Mouse (Mus musculus): ENCODE measurements around the gene Zfp13. TPM values are rescaled to one million over a fixed set of nuclear protein-coding genes. Genes with fewer than 3 reads are reported as not detected.

Zfp13 gene
- total RNA-seq (2012; rRNA removed) (0.30 TPM in 1 of 2 replicates, not detected in the other), total RNA-seq (2014; rRNA removed) (not detected in 2 replicates), polyA plus RNA-seq (2012; ENCODE audit: insufficient read length, low read depth) (not detected in 2 replicates)

DNA sequence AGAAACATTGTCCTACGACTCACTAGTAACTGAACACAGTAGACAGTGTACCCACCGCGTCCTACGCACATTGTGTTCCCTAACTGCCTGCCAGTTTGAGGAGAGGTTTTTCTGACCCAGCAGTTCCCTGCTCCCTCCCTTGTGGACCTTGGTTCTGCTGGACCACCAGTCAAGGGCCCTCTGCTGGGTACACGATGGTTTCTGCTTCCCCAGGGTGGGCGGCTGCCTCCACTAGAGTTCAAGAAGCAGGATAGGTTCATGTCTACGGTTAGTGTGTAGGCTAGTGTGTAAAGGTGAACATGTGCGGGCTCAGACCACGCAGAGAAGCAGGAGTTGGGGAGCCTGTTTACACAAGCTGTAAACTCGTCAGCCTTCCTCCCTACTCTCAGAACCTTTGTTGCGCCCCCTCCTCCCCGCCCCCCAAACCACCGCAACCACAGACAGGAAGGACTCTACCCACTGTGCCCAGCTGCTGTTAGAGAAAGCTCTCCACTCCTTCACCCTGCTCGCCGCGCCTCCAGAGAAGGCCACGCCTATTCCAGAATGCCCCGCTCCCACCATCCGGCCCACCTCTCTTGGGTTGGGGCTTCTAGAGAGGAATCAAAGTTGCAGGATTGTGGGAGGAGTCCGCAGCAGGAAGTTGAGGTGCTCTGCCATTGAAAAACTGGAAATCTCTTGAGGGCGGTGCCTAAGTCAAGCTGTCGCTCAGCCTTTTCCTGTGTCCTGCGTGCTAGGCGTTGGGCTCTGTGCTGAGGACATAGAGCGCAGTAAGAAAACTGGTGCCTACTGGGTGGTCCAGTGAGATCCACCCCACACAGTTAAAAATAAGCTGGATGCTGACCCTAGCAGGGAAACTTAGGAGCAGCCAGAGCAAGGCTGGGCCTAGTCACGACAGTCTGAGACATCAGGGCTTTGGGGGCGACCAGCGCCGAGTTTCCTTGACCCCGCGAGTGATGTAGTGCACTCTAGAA lies at the start of gene Zfp13:
Gene Zfp13 (minus strand): TSS at position 906 of the 971 bp plus-strand sequence.
- dilution Hi-C loops (cut with MboI; ENCODE audit: extremely low pct_ligation_motif_present, extremely low pct_unique_long_range_greater_than_20kb, low sequenced_read_pairs), result no loop called here
- DNase-seq (ENCODE audit: extremely low read depth), result peak; percentile 92
- Histone ChIP-seq H3K27ac (ENCODE audit: insufficient read depth, low read depth) (peak within 1 kb of the TSS; percentile 43), H3K4me3 (replicated peaks in 1 of 3; ENCODE audit: low read depth in 2 of 3, low read length in 2 of 3, poor library complexity in 1 of 3) (peak within 1 kb of the TSS; percentile 49 to 58 (median 56)), H3K4me1 (ENCODE audit: control insufficient read depth in 1 of 2, insufficient read depth in 2 of 2) (peaks cover 13 to 14% of the 10 kb centered on the region in 2 experiments), H3K9ac (ENCODE audit: insufficient read depth, low read depth) (peak within 1 kb of the TSS; percentile 71), H3K79me2 (replicated peaks; ENCODE audit: control insufficient read depth, extremely low read depth, insufficient read depth, poor library complexity, severe bottlenecking) (no peaks in the 10 kb centered on the region), H3K36me3 (replicated peaks in 1 of 2; ENCODE audit: control insufficient read depth in 1 of 2, insufficient read depth in 1 of 2, low read length in 1 of 2) (no peaks in the 10 kb centered on the region), H3K9me3 (replicated peaks; ENCODE audit: low read length) (no peaks in the 10 kb centered on the region), H3K4me2 (ENCODE audit: insufficient read depth, low read depth, poor library complexity, severe bottlenecking) (peak within 1 kb of the TSS; percentile 72), H3K27me3 (replicated peaks) (peaks cover 54% of the 10 kb centered on the region)
- in situ Hi-C loops (cut with MboI; ENCODE audit: low pct_ligation_motif_present, low pct_unique_long_range_greater_than_20kb, low sequenced_read_pairs), result no loop called here
- TF ChIP-seq NELFE (IDR thresholded peaks at IDR 0.05; ENCODE audit: low read depth, low read length) (peak; percentile 90), IRF4 (IDR thresholded peaks at IDR 0.05; ENCODE audit: low read depth, low read length) (no peak), RAD21 (IDR thresholded peaks at IDR 0.05; ENCODE audit: low read depth, low read length) (no peak), UBTF (IDR thresholded peaks at IDR 0.05; ENCODE audit: low read depth, low read length) (no peak), RCOR1 (conservative IDR thresholded peaks at IDR 0.05; ENCODE audit: low read depth, low read length) (no peak), MAX (IDR thresholded peaks at IDR 0.05; ENCODE audit: low read length) (0 out of 2 replicates have a peak, but pooled peaks have one; percentile 22), MYC (IDR thresholded peaks at IDR 0.05; ENCODE audit: low read depth, low read length) (no peak; the same call in 1 of the 2 replicates), PAX5 (IDR thresholded peaks at IDR 0.05; ENCODE audit: low read length) (no peak), MEF2A (IDR thresholded peaks at IDR 0.05; ENCODE audit: borderline replicate concordance, low read depth, low read length) (no peak), SIN3A (IDR thresholded peaks at IDR 0.05; ENCODE audit: low read length) (peak; percentile 54; the same call in 1 of the 2 replicates), HCFC1 (IDR thresholded peaks at IDR 0.05; ENCODE audit: low read depth, low read length) (peak; percentile 47; the same call in 1 of the 2 replicates), SMC3 (IDR thresholded peaks at IDR 0.05; ENCODE audit: low read depth, low read length) (no peak), JUND (conservative IDR thresholded peaks at IDR 0.05; ENCODE audit: low read depth, low read length) (no peak), ETS1 (conservative IDR thresholded peaks at IDR 0.05; ENCODE audit: low read depth, low read length) (0 out of 2 replicates have a peak, but pooled peaks have one; percentile 32), CHD1 (IDR thresholded peaks at IDR 0.05; ENCODE audit: low read depth, low read length) (0 out of 2 replicates have a peak, but pooled peaks have one; percentile 19), EP300 (IDR thresholded peaks at IDR 0.05; ENCODE audit: low read length) (no peak), POLR2AphosphoS2 (IDR thresholded peaks at IDR 0.05; ENCODE audit: low read depth, low read length) (peak; percentile 70; the same call in 1 of the 2 replicates), E2F4 (IDR thresholded peaks at IDR 0.05; ENCODE audit: insufficient replicate concordance, low read depth, low read length) (no peak), MAFK (IDR thresholded peaks at IDR 0.05; ENCODE audit: insufficient replicate concordance, low read length) (no peak), CTCF (conservative IDR thresholded peaks at IDR 0.05 in 1 of 2, IDR thresholded peaks at IDR 0.05 in 1 of 2; ENCODE audit: low read depth in 2 of 2, low read length in 2 of 2) (no peak), ZNF384 (IDR thresholded peaks at IDR 0.05; ENCODE audit: low read depth, low read length) (no peak), ZKSCAN1 (IDR thresholded peaks at IDR 0.05; ENCODE audit: borderline replicate concordance, low read depth, low read length) (no peak), BHLHE40 (IDR thresholded peaks at IDR 0.05; ENCODE audit: low read depth, low read length) (no peak), USF1 (IDR thresholded peaks at IDR 0.05; ENCODE audit: low read depth, low read length) (no peak), POLR2A (IDR thresholded peaks at IDR 0.05; ENCODE audit: low read depth, low read length) (peak; percentile 95), MXI1 (IDR thresholded peaks at IDR 0.05; ENCODE audit: low read depth, low read length) (peak; percentile 11; the same call in 1 of the 2 replicates), ELF1 (IDR thresholded peaks at IDR 0.05; ENCODE audit: low read depth, low read length) (peak; percentile 75), CHD2 (IDR thresholded peaks at IDR 0.05; ENCODE audit: low read length) (peak; percentile 54; the same call in 1 of the 2 replicates), TBP (conservative IDR thresholded peaks at IDR 0.05; ENCODE audit: low read depth, low read length) (peak; percentile 73), USF2 (conservative IDR thresholded peaks at IDR 0.05; ENCODE audit: low read depth, low read length) (no peak), MAZ (IDR thresholded peaks at IDR 0.05; ENCODE audit: low read depth, low read length) (peak; percentile 49; the same call in 1 of the 2 replicates), GABPA (IDR thresholded peaks at IDR 0.05; ENCODE audit: insufficient replicate concordance, low read depth, low read length) (no peak), JUN (IDR thresholded peaks at IDR 0.05; ENCODE audit: insufficient read depth, low read depth, low read length) (no peak), TCF12 (IDR thresholded peaks at IDR 0.05; ENCODE audit: low read depth, low read length) (peak; percentile 45), ZMIZ1 (IDR thresholded peaks at IDR 0.05; ENCODE audit: low read depth, low read length) (peak; percentile 57; the same call in 1 of the 2 replicates), KAT2A (IDR thresholded peaks at IDR 0.05; ENCODE audit: insufficient replicate concordance, low read length) (no peak), NRF1 (IDR thresholded peaks at IDR 0.05; ENCODE audit: low read depth, low read length) (no peak)

All from CH12.LX (cell line).